Mouse (Mus musculus) heart, embryonic 13.5 days (tissue): ENCODE measurements around the gene Vcpkmt. TPM values are rescaled to one million over a fixed set of nuclear protein-coding genes. Genes with fewer than 3 reads are reported as not detected.
A peak's percentile ranks its signal among the peaks of the same experiment; 100 is the strongest.
"Not testable (repeated sequence)": the region's sequence is repeated elsewhere in the genome, so short reads cannot be mapped to it uniquely, and the experiment has no call there.

Experiments
- ATAC-seq: fragments of 200-750 bp; cut with Nextera tagmentation; 2 replicates; pipeline ENCODE4 v1.8.0; 2017; ENCODE audit warnings: moderate TSS enrichment; ENCODE audit not compliant: insufficient number of reproducible peaks, low FRiP score, low TSS enrichment; ENCODE audit errors: extremely low read depth
- H3K27ac ChIP-seq: fragments of 300-500 bp; sonication (generic); replicated peaks from 2 replicates; pipeline ENCODE4 v1.5.1; 2015; ENCODE audit warnings: moderate library complexity, mild to moderate bottlenecking, inconsistent platforms
- H3K27me3 ChIP-seq: fragments of 300-500 bp; sonication (generic); replicated peaks from 2 replicates; pipeline ENCODE4 v1.6.1; 2015; ENCODE audit warnings: mild to moderate bottlenecking, inconsistent platforms
- H3K36me3 ChIP-seq: fragments of 300-500 bp; sonication (generic); 2 replicates; pipeline ENCODE4 v1.6.1; 2015; ENCODE audit warnings: mild to moderate bottlenecking, inconsistent platforms
- H3K4me1 ChIP-seq: fragments of 300-500 bp; sonication (generic); 2 replicates; pipeline ENCODE4 v1.6.1; 2015; ENCODE audit warnings: inconsistent platforms
- H3K4me2 ChIP-seq: fragments of 300-500 bp; sonication (generic); 2 replicates; pipeline ENCODE4 v1.6.1; 2015; ENCODE audit warnings: inconsistent platforms, mild to moderate bottlenecking, moderate library complexity
- H3K4me3 ChIP-seq: fragments of 300-500 bp; sonication (generic); 2 replicates; pipeline ENCODE4 v1.5.1; 2015; ENCODE audit warnings: moderate library complexity, mild to moderate bottlenecking, inconsistent platforms
- H3K9ac ChIP-seq: fragments of 300-500 bp; sonication (generic); 2 replicates; pipeline ENCODE4 v1.6.1; 2015; ENCODE audit warnings: inconsistent platforms, mild to moderate bottlenecking, moderate library complexity
- H3K9me3 ChIP-seq: fragments of 300-500 bp; sonication (generic); 2 replicates; pipeline ENCODE4 v1.6.1; 2016; ENCODE audit warnings: inconsistent platforms
- WGBS: fragments of 180-500 bp; shearing (Covaris S2); methylation state at CpG from one replicate; pipeline ENCODE4 v1.1.7; 2015; ENCODE audit warnings: mixed read lengths; 5-methylcytosine and 5-hydroxymethylcytosine counted together
- polyA plus RNA-seq: library from polyadenylated mRNA; unstranded; fragments of >200 nt; fragmentation: Nextera tagmentation; extraction: Ambion mirVana; gene quantifications from 2 replicates; pipeline ENCODE4 v1.2.1, GENCODE M21; 2015

Gene Vcpkmt
- polyA plus RNA-seq, 1 experiment from 2014 or later, result 16.3 TPM

GRCm38 (mm10) chr12:69569926-69570325, 12.9 kb downstream of the Vcpkmt start:
- Histone ChIP-seq H3K9me3 (no peaks in the 10 kb centered on the region), H3K4me1 (peaks cover 13% of the 10 kb centered on the region), H3K4me3 (no peak overlapping the region), H3K27me3 (no peaks in the 10 kb centered on the region), H3K36me3 (no peaks in the 10 kb centered on the region), H3K4me2 (no peak overlapping the region), H3K9ac (no peak overlapping the region), H3K27ac (no peak overlapping the region)
- WGBS, result 90% methylated on average over 3 of the region's 3 CpGs
- ATAC-seq, result no peak

GRCm38 (mm10) chr12:69568266-69568665, 14.6 kb downstream of the Vcpkmt start:
- 65% methylated on average over 3 of the region's 3 CpGs for WGBS
- Histone ChIP-seq H3K4me2 (no peak overlapping the region), H3K9ac (no peak overlapping the region), H3K9me3 (no peaks in the 10 kb centered on the region), H3K4me3 (no peak overlapping the region), H3K36me3 (no peaks in the 10 kb centered on the region), H3K27me3 (no peaks in the 10 kb centered on the region), H3K4me1 (peaks cover 7% of the 10 kb centered on the region), H3K27ac (no peak overlapping the region)
- no peak for ATAC-seq

- not testable (repeated sequence) for ATAC-seq
- 70% methylated on average over 6 of the region's 6 CpGs for WGBS
These were observed 21.8 kb downstream of the Vcpkmt start for GRCm38 (mm10) chr12:69561006-69561405.

GRCm38 (mm10) chr12:69556221-69556861, 26.5 kb downstream of the Vcpkmt start:
- ATAC-seq, result no peak
- H3K4me2 ChIP-seq, result no peak overlapping the region
- peaks cover 3% of the 10 kb centered on the region; the same call in 1 of the 2 replicates for H3K9me3 ChIP-seq
- 0 out of 2 replicates have a peak overlapping the region, but pooled peaks have one; percentile 2 for H3K9ac ChIP-seq
- H3K4me1 ChIP-seq, result peaks cover 11% of the 10 kb centered on the region; the same call in 1 of the 2 replicates
- H3K27me3 ChIP-seq, result no peaks in the 10 kb centered on the region
- no peak overlapping the region; the same call in 1 of the 2 replicates for H3K27ac ChIP-seq
- no peak overlapping the region for H3K4me3 ChIP-seq
- H3K36me3 ChIP-seq, result no peaks in the 10 kb centered on the region
- 60% methylated on average over 6 of the region's 6 CpGs for WGBS

More at GRCm38 (mm10) chr12:69561006-69561405, 21.8 kb downstream of the Vcpkmt start:
- H3K36me3 ChIP-seq, H3K27me3 ChIP-seq, H3K4me2 ChIP-seq, H3K4me3 ChIP-seq, H3K9me3 ChIP-seq, H3K9ac ChIP-seq, H3K4me1 ChIP-seq, H3K27ac ChIP-seq: not testable (repeated sequence)

GRCm38 (mm10) chr12:69545456-69546178, 37.2 kb downstream of the Vcpkmt start:
- Histone ChIP-seq H3K4me3 (no peak overlapping the region), H3K9me3 (no peaks in the 10 kb centered on the region), H3K27ac (no peak overlapping the region), H3K4me1 (peaks cover 11% of the 10 kb centered on the region; the same call in 1 of the 2 replicates), H3K27me3 (no peaks in the 10 kb centered on the region), H3K9ac (no peak overlapping the region), H3K4me2 (no peak overlapping the region), H3K36me3 (no peaks in the 10 kb centered on the region)
- ATAC-seq, result no peak
- WGBS, result 69% methylated on average over 13 of the region's 13 CpGs

GRCm38 (mm10) chr12:69544994-69545393, 37.8 kb downstream of the Vcpkmt start:
- Histone ChIP-seq H3K4me2 (no peak overlapping the region), H3K9ac (no peak overlapping the region)

GRCm38 (mm10) chr12:69544562-69544961, 38.3 kb downstream of the Vcpkmt start:
- no peaks in the 10 kb centered on the region for H3K27me3 ChIP-seq
- ATAC-seq, result no peak
- H3K9ac ChIP-seq, result no peak overlapping the region
- H3K4me2 ChIP-seq, result no peak overlapping the region
- whole genome bisulfite sequencing, result 49% methylated on average over 2 of the region's 2 CpGs
- no peak overlapping the region for H3K27ac ChIP-seq
- peaks cover 11% of the 10 kb centered on the region; the same call in 1 of the 2 replicates for H3K4me1 ChIP-seq
- no peaks in the 10 kb centered on the region for H3K36me3 ChIP-seq
- H3K9me3 ChIP-seq, result no peaks in the 10 kb centered on the region
- H3K4me3 ChIP-seq, result no peak overlapping the region

More at GRCm38 (mm10) chr12:69544994-69545393, 37.8 kb downstream of the Vcpkmt start:
- H3K27ac ChIP-seq, result no peak overlapping the region
- no peak for ATAC-seq
- no peaks in the 10 kb centered on the region for H3K27me3 ChIP-seq
- 83% methylated on average over 6 of the region's 6 CpGs for WGBS
- no peaks in the 10 kb centered on the region for H3K9me3 ChIP-seq
- H3K4me3 ChIP-seq, result no peak overlapping the region
- H3K4me1 ChIP-seq, result peaks cover 11% of the 10 kb centered on the region; the same call in 1 of the 2 replicates
- no peaks in the 10 kb centered on the region for H3K36me3 ChIP-seq

- Histone ChIP-seq H3K36me3 (no peaks in the 10 kb centered on the region), H3K27me3 (no peaks in the 10 kb centered on the region), H3K9ac (no peak overlapping the region), H3K27ac (no peak overlapping the region), H3K4me3 (no peak overlapping the region), H3K9me3 (no peaks in the 10 kb centered on the region), H3K4me2 (no peak overlapping the region), H3K4me1 (peaks cover 33% of the 10 kb centered on the region)
- 82% methylated on average over 8 of the region's 8 CpGs for WGBS
- ATAC-seq, result no peak
These were observed 40.5 kb downstream of the Vcpkmt start for GRCm38 (mm10) chr12:69542376-69542775.

- 68% methylated on average over 8 of the region's 8 CpGs for WGBS
- H3K9me3 ChIP-seq, result no peaks in the 10 kb centered on the region
- no peaks in the 10 kb centered on the region for H3K36me3 ChIP-seq
- no peak overlapping the region for H3K4me3 ChIP-seq
- H3K27ac ChIP-seq, result peak overlapping the region; percentile 40; the same call in 1 of the 2 replicates
- H3K27me3 ChIP-seq, result no peaks in the 10 kb centered on the region
- ATAC-seq, result no peak
- peaks cover 40% of the 10 kb centered on the region for H3K4me1 ChIP-seq
- H3K4me2 ChIP-seq, result 0 out of 2 replicates have a peak overlapping the region, but pooled peaks have one; percentile 2
- no peak overlapping the region for H3K9ac ChIP-seq
These were observed 41.2 kb downstream of the Vcpkmt start for GRCm38 (mm10) chr12:69541663-69542062.

- Histone ChIP-seq H3K4me3 (no peak overlapping the region), H3K36me3 (no peaks in the 10 kb centered on the region), H3K4me2 (no peak overlapping the region), H3K27me3 (no peaks in the 10 kb centered on the region), H3K9me3 (no peaks in the 10 kb centered on the region), H3K9ac (no peak overlapping the region), H3K4me1 (peaks cover 41% of the 10 kb centered on the region), H3K27ac (peak overlapping the region; percentile 89)
- 59% methylated on average over 7 of the region's 7 CpGs for WGBS
- no peak for ATAC-seq
These were observed 43.5 kb downstream of the Vcpkmt start for GRCm38 (mm10) chr12:69539353-69539752.

GRCm38 (mm10) chr12:69538362-69538950, 44.4 kb downstream of the Vcpkmt start:
- H3K4me2 ChIP-seq, result peak overlapping the region; percentile 68
- peak overlapping the region; percentile 72 for H3K9ac ChIP-seq
- peaks cover 41% of the 10 kb centered on the region for H3K4me1 ChIP-seq
- 41% methylated on average over 4 of the region's 4 CpGs for WGBS
- ATAC-seq, result no peak
- H3K36me3 ChIP-seq, result no peaks in the 10 kb centered on the region
- H3K27ac ChIP-seq, result peak overlapping the region; percentile 89
- H3K4me3 ChIP-seq, result peak overlapping the region; percentile 37
- no peaks in the 10 kb centered on the region for H3K27me3 ChIP-seq
- no peaks in the 10 kb centered on the region for H3K9me3 ChIP-seq
